Mouse (Mus musculus) MEL (cell line): Measurements from ENCODE around the gene Itpr2.

Experiments used
- CTCF ChIP-seq, 3 experiments: IDR thresholded peaks in 2 of 3; conservative IDR thresholded peaks in 1 of 3; 2 replicates each; pipeline ENCODE4 v1.5.1; 2011 to 2012; ENCODE audit warnings: low read length in 3 of 3, low read depth in 2 of 3, mild to moderate bottlenecking in 2 of 3, improper control_type of control experiment in 1 of 3, inconsistent platforms in 1 of 3, mixed read lengths in 1 of 3, moderate library complexity in 1 of 3; ENCODE audit not compliant: control insufficient read depth in 1 of 3, insufficient read depth in 1 of 3, poor library complexity in 1 of 3, severe bottlenecking in 1 of 3
- HCFC1 ChIP-seq: IDR thresholded peaks from 2 replicates; pipeline ENCODE4 v1.6.1; 2012; ENCODE audit warnings: low read depth, mild to moderate bottlenecking, inconsistent platforms, low read length, improper control_type of control experiment, moderate library complexity
- JUND ChIP-seq: IDR thresholded peaks from 2 replicates; pipeline ENCODE4 v1.6.1; 2011; ENCODE audit warnings: low read depth, mild to moderate bottlenecking, improper control_type of control experiment, low read length
- MAX ChIP-seq: IDR thresholded peaks from 2 replicates; pipeline ENCODE4 v1.6.1; 2011; ENCODE audit warnings: low read length, improper control_type of control experiment
- MXI1 ChIP-seq: IDR thresholded peaks from 2 replicates; pipeline ENCODE4 v1.6.1; 2011; ENCODE audit warnings: mild to moderate bottlenecking, low read depth, low read length, improper control_type of control experiment
- POLR2A ChIP-seq, 2 experiments: IDR thresholded peaks; 2 replicates each; pipeline ENCODE4 v1.6.1; 2011 to 2012; ENCODE audit warnings: low read length in 2 of 2, mild to moderate bottlenecking in 2 of 2, control low read depth in 1 of 2, improper control_type of control experiment in 1 of 2, low read depth in 1 of 2, moderate library complexity in 1 of 2; ENCODE audit not compliant: control insufficient read depth in 1 of 2, insufficient read depth in 1 of 2, poor library complexity in 1 of 2
- SMC3 ChIP-seq: IDR thresholded peaks from 2 replicates; pipeline ENCODE4 v1.6.1; 2011; ENCODE audit warnings: low read depth, low read length, improper control_type of control experiment
- TAL1 ChIP-seq: IDR thresholded peaks from 2 replicates; pipeline ENCODE4 v1.6.1; 2012; ENCODE audit warnings: mild to moderate bottlenecking, inconsistent platforms, low read length, moderate library complexity, mixed read lengths
- UBTF ChIP-seq: IDR thresholded peaks from 2 replicates; pipeline ENCODE4 v1.6.1; 2012; ENCODE audit warnings: low read depth, mild to moderate bottlenecking, inconsistent platforms, low read length, improper control_type of control experiment, moderate library complexity, borderline replicate concordance; ENCODE audit not compliant: insufficient read depth
- ZC3H11A ChIP-seq: IDR thresholded peaks from 2 replicates; pipeline ENCODE4 v1.6.1; 2012; ENCODE audit warnings: low read depth, mild to moderate bottlenecking, inconsistent platforms, low read length, improper control_type of control experiment
- ZMIZ1 ChIP-seq: IDR thresholded peaks from 2 replicates; pipeline ENCODE4 v1.6.1; 2012; ENCODE audit warnings: low read depth, mild to moderate bottlenecking, inconsistent platforms, low read length, improper control_type of control experiment, moderate library complexity

GRCm38 (mm10) chr6:146486073-146486472, 15.9 kb downstream of the Itpr2 start:
- no peak for TF ChIP-seq SMC3
- TF ChIP-seq ZC3H11A = no peak
- no peak for TF ChIP-seq CTCF (IDR thresholded peaks at IDR 0.05 in 2 of 3, conservative IDR thresholded peaks at IDR 0.05 in 1 of 3; ENCODE audit: control insufficient read depth in 1 of 3, insufficient read depth in 1 of 3, low read depth in 2 of 3, low read length in 3 of 3, poor library complexity in 1 of 3, severe bottlenecking in 1 of 3)
- TF ChIP-seq MXI1 = no peak
- TF ChIP-seq MAX = no peak
- no peak for TF ChIP-seq TAL1
- no peak for TF ChIP-seq JUND
- TF ChIP-seq HCFC1 = no peak
- no peak for TF ChIP-seq POLR2A (IDR thresholded peaks at IDR 0.05; ENCODE audit: control insufficient read depth in 1 of 2, insufficient read depth in 1 of 2, low read depth in 1 of 2, low read length in 2 of 2, poor library complexity in 1 of 2)
- TF ChIP-seq UBTF = no peak
- TF ChIP-seq ZMIZ1 = no peak
